Mouse (Mus musculus): ENCODE measurements around the gene Tcl1. TPM values are rescaled to one million over a fixed set of nuclear protein-coding genes. Genes with fewer than 3 reads are reported as not detected.

Tcl1 gene
- polyA plus RNA-seq (2015; fragmentation: Nextera tagmentation; extraction: Ambion mirVana), result not detected in 2 replicates

GRCm38 (mm10) chr12:105222601-105223319 lies at the start of gene Tcl1:
Gene Tcl1, minus strand, starts transcription at chr12:105222793.
- Histone ChIP-seq H3K36me3 (ENCODE audit: poor library complexity, severe bottlenecking) (no peaks in the 10 kb centered on the region), H3K9ac (no peak within 1 kb of the TSS), H3K4me1 (0 out of 2 replicates have a peak, but pooled peaks cover 3% of the 10 kb centered on the region), H3K27me3 (no peaks in the 10 kb centered on the region), H3K9me3 (replicated peaks) (no peaks in the 10 kb centered on the region), H3K4me2 (no peak within 1 kb of the TSS), H3K27ac (no peak within 1 kb of the TSS), H3K4me3 (no peak within 1 kb of the TSS)
- 92% methylated on average over 22 of the region's 22 CpGs for WGBS
- no peak for ATAC-seq

DNA sequence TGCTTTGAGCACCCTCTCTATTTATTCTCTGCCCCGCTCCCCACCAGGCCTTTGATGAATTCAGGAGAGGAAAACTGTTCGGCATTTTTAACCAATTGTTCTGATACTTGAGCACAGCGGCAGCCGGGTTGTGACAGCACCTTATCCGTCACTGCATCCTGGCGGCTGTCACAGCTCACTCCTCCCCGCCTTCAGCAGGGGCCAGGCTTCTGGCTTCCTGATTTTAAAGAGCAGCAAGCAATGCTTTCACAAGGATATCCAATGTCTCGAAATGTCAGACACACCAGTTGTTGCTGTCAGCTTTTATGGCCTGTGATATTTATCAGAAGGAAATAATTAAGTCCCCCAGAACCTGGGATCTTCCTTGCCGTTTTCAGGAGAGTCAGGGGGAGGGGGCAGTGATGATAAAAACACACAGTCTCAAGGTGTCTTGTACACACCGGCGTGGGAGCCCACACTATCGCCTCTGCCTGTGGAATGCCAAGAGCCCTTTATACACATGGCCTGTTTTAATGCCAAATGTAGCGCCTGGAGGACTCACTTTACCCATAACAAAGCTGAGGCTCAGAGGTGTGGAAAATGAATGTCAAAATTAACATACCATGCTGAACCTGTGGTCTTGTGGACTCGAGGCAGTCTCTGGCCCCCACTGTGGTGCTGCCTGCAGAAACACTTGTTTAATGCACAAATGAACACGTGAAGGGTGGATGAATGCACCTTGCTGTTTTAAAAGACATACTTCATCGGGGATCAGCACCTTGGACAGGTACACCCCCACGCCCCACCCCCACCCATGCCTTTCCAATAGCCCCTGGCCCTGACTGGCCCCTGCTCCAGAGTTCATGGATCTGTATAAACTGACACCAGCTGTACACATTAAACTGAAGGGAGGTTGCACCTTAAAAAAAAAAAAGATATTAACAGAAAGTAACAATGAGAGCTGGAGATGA lies 48.7 kb upstream of the Tcl1 start:
- ATAC-seq, result no peak

GRCm38 (mm10) chr12:105267076-105267475 lies 44.5 kb upstream of the Tcl1 start:
- no peak for ATAC-seq
- Histone ChIP-seq H3K27me3 (no peaks in the 10 kb centered on the region), H3K9ac (no peak overlapping the region), H3K4me3 (no peak overlapping the region), H3K4me1 (no peaks in the 10 kb centered on the region), H3K4me2 (no peak overlapping the region), H3K27ac (no peak overlapping the region), H3K36me3 (ENCODE audit: poor library complexity, severe bottlenecking) (no peaks in the 10 kb centered on the region), H3K9me3 (replicated peaks) (no peaks in the 10 kb centered on the region)
- WGBS, result 86% methylated on average over 5 of the region's 5 CpGs

More for the DNA sequence above, 48.7 kb upstream of the Tcl1 start:
- H3K4me1 ChIP-seq, result no peaks in the 10 kb centered on the region
- H3K27ac ChIP-seq, result no peak overlapping the region
- no peak overlapping the region for H3K4me2 ChIP-seq
- H3K36me3 ChIP-seq (ENCODE audit: poor library complexity, severe bottlenecking), result no peaks in the 10 kb centered on the region
- no peak overlapping the region for H3K4me3 ChIP-seq
- no peaks in the 10 kb centered on the region for H3K27me3 ChIP-seq
- H3K9me3 ChIP-seq (replicated peaks), result no peaks in the 10 kb centered on the region
- WGBS, result 72% methylated on average over 17 of the region's 17 CpGs
- H3K9ac ChIP-seq, result no peak overlapping the region

GRCm38 (mm10) chr12:105266096-105266495 lies 43.5 kb upstream of the Tcl1 start:
- 11% methylated on average over 3 of the region's 3 CpGs for WGBS
- Histone ChIP-seq H3K36me3 (ENCODE audit: poor library complexity, severe bottlenecking) (no peaks in the 10 kb centered on the region), H3K9me3 (replicated peaks) (no peaks in the 10 kb centered on the region), H3K4me3 (no peak overlapping the region), H3K27ac (no peak overlapping the region), H3K4me2 (no peak overlapping the region), H3K27me3 (no peaks in the 10 kb centered on the region), H3K9ac (no peak overlapping the region), H3K4me1 (no peaks in the 10 kb centered on the region)
- no peak for ATAC-seq

DNA sequence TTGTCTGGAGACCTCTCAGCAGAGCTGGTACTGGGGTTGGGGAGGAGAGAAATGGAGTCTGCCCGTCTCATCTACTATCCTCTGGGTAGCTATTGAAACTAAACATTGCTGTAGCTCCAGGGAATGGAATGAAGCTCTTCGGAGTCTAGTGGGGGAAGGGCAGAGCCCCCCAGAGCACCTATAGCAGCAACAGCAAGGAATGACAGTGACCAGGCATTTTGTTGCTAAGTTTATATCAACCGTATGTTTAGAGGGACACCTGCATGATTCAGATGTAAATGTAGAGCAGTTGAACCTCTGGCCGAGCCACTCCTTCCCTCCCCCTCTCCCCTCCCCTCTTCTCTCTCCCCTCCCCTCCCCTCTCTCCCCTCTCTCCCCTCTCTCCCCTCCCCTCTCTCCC lies 36.6 kb upstream of the Tcl1 start:
- ATAC-seq, result no peak
- H3K4me3 ChIP-seq, result no peak overlapping the region
- H3K4me1 ChIP-seq, result no peaks in the 10 kb centered on the region
- H3K9me3 ChIP-seq (replicated peaks), result no peaks in the 10 kb centered on the region
- H3K4me2 ChIP-seq, result no peak overlapping the region
- H3K9ac ChIP-seq, result no peak overlapping the region
- 46% methylated on average over 4 of the region's 4 CpGs for WGBS
- no peaks in the 10 kb centered on the region for H3K36me3 ChIP-seq (ENCODE audit: poor library complexity, severe bottlenecking)
- no peaks in the 10 kb centered on the region for H3K27me3 ChIP-seq
- H3K27ac ChIP-seq, result no peak overlapping the region

GRCm38 (mm10) chr12:105258787-105259186 lies 36.2 kb upstream of the Tcl1 start:
- no peaks in the 10 kb centered on the region for H3K9me3 ChIP-seq (replicated peaks)
- no peak for ATAC-seq
- no peaks in the 10 kb centered on the region for H3K27me3 ChIP-seq
- no peak overlapping the region for H3K4me3 ChIP-seq
- 6% methylated on average over 9 of the region's 9 CpGs for WGBS
- H3K36me3 ChIP-seq (ENCODE audit: poor library complexity, severe bottlenecking), result no peaks in the 10 kb centered on the region
- no peaks in the 10 kb centered on the region for H3K4me1 ChIP-seq
- no peak overlapping the region for H3K4me2 ChIP-seq
- no peak overlapping the region for H3K9ac ChIP-seq
- H3K27ac ChIP-seq, result no peak overlapping the region

DNA sequence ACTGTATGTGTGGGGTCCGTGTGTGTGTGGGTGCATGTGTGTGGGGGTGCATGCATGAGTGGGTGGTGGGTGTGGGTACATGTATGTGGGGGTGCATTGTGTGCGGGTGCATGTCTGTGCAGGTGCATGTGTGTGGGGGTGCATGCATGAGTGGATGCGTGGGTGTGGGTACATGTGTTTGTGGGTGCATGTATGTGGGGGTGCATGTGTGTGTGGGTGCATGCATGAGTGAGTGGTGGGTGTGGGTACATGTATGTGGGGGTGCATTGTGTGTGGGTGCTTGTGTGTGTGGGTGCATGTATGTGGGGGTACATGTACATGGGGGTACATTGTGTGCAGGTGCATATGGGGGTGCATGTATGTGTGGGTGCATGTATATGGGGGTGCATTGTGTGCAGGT lies 31.2 kb upstream of the Tcl1 start:
- WGBS, result 91% methylated on average over 3 of the region's 3 CpGs
- Histone ChIP-seq H3K4me2 (no peak overlapping the region), H3K27ac (no peak overlapping the region), H3K4me1 (peaks cover 5% of the 10 kb centered on the region), H3K4me3 (no peak overlapping the region), H3K9ac (no peak overlapping the region), H3K36me3 (ENCODE audit: poor library complexity, severe bottlenecking) (no peaks in the 10 kb centered on the region), H3K9me3 (replicated peaks) (no peaks in the 10 kb centered on the region), H3K27me3 (no peaks in the 10 kb centered on the region)
- no peak for ATAC-seq

- Histone ChIP-seq H3K27me3 (no peaks in the 10 kb centered on the region), H3K9ac (0 out of 2 replicates have a peak overlapping the region, but pooled peaks have one; percentile 14), H3K4me3 (no peak overlapping the region), H3K4me2 (no peak overlapping the region), H3K36me3 (ENCODE audit: poor library complexity, severe bottlenecking) (no peaks in the 10 kb centered on the region), H3K9me3 (replicated peaks) (no peaks in the 10 kb centered on the region), H3K27ac (no peak overlapping the region), H3K4me1 (peaks cover 13% of the 10 kb centered on the region)
- 17% methylated on average over 9 of the region's 9 CpGs for WGBS
- ATAC-seq, result no peak
Observed at GRCm38 (mm10) chr12:105248763-105249233, 26.2 kb upstream of the Tcl1 start.

DNA sequence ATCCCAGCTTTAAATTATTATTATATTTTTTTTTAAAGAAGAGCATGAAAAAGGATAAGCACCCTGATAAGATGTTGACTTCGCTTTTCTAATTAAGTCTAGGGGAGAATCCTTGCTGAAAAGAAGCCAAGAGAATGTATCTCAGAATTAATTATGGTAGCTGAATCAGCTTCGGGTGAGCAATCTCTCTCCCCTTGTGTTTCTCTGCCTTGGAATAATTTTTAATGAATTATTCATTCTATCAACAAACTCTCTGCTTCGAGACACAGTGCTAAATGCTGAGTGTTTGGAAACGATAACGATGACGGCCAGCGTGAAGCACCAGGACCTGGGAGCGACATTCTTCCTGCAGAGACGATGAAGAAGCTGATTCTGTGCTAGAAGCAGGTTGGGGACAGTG lies 16.5 kb upstream of the Tcl1 start:
- H3K4me3 ChIP-seq, result no peak overlapping the region
- H3K9me3 ChIP-seq (replicated peaks), result no peaks in the 10 kb centered on the region
- ATAC-seq, result no peak
- H3K27me3 ChIP-seq, result no peaks in the 10 kb centered on the region
- H3K4me2 ChIP-seq, result no peak overlapping the region
- no peaks in the 10 kb centered on the region for H3K4me1 ChIP-seq
- no peak overlapping the region for H3K27ac ChIP-seq
- H3K36me3 ChIP-seq (ENCODE audit: poor library complexity, severe bottlenecking), result no peaks in the 10 kb centered on the region
- H3K9ac ChIP-seq, result no peak overlapping the region
- 55% methylated on average over 9 of the region's 9 CpGs for WGBS

DNA sequence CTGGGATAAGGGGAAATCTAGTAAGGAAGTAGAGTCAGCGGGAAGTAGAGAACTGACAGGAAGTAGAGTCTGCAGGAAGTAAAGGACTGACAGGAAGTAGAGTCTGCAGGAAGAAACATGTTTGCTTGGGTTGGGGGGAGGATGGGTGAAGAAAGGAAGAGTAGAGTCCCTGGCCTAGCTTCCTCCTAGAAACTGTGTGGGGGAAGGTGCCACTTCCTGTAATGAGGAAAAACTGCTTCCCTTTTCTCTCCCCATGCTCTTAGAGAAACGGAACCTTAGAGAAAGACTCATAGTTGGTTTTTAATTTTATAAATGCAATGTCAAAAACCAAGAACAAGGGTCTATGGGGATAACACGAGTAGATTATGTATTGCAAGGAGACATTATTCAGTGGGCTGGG lies 12.5 kb upstream of the Tcl1 start:
- WGBS, result 88% methylated on average over 3 of the region's 3 CpGs

GRCm38 (mm10) chr12:105234362-105234761 lies 11.8 kb upstream of the Tcl1 start:
- no peak overlapping the region for H3K27ac ChIP-seq
- H3K4me2 ChIP-seq, result no peak overlapping the region

More for the DNA sequence above, 12.5 kb upstream of the Tcl1 start:
- no peak overlapping the region for H3K4me2 ChIP-seq
- no peak for ATAC-seq
- H3K27ac ChIP-seq, result no peak overlapping the region
- H3K9me3 ChIP-seq (replicated peaks), result no peaks in the 10 kb centered on the region
- no peak overlapping the region for H3K4me3 ChIP-seq
- H3K4me1 ChIP-seq, result no peaks in the 10 kb centered on the region
- no peaks in the 10 kb centered on the region for H3K27me3 ChIP-seq
- no peak overlapping the region for H3K9ac ChIP-seq
- H3K36me3 ChIP-seq (ENCODE audit: poor library complexity, severe bottlenecking), result no peaks in the 10 kb centered on the region

More at GRCm38 (mm10) chr12:105234362-105234761, 11.8 kb upstream of the Tcl1 start:
- H3K27me3 ChIP-seq, result no peaks in the 10 kb centered on the region
- no peak for ATAC-seq
- H3K9me3 ChIP-seq (replicated peaks), result no peaks in the 10 kb centered on the region
- H3K4me3 ChIP-seq, result no peak overlapping the region
- no peaks in the 10 kb centered on the region for H3K4me1 ChIP-seq
- no peak overlapping the region for H3K9ac ChIP-seq
- H3K36me3 ChIP-seq (ENCODE audit: poor library complexity, severe bottlenecking), result no peaks in the 10 kb centered on the region
- WGBS, result 56% methylated on average over 11 of the region's 11 CpGs
